Mouse (Mus musculus) mouse embryonic stem cell (cell line): ENCODE results near the gene Pgc.

Source experiments
- in situ Hi-C, 2 experiments: fragments of 300-500 bp; cut with MboI; formaldehyde crosslinking; loops; 1 replicate in 1 of 2; 3 replicates in 1 of 2; pipeline ENCODE4 v1.14.3; 2019 to 2020; ENCODE audit warnings: low sequenced_read_pairs in 2 of 2, low pct_unique_long_range_greater_than_20kb in 1 of 2, mixed read lengths in 1 of 2; ENCODE audit not compliant: unreplicated experiment in 1 of 2

The Pgc gene

GRCm38 (mm10) chr17:47726566-47726965 lies at the start of gene Pgc:
Gene Pgc (plus strand): TSS chr17:47726842.
- in situ Hi-C loops: no loop called here

- in situ Hi-C loops: no loop called here
These were observed 48.4 kb upstream of the Pgc start for GRCm38 (mm10) chr17:47678238-47678637.

GRCm38 (mm10) chr17:47678702-47679101 lies 47.9 kb upstream of the Pgc start:
- in situ Hi-C loops: no loop called here

GRCm38 (mm10) chr17:47682836-47683235 lies 43.8 kb upstream of the Pgc start:
- in situ Hi-C loops: no loop called here

- in situ Hi-C loops: no loop called here
These were observed 39.0 kb upstream of the Pgc start for GRCm38 (mm10) chr17:47687409-47688343.

- in situ Hi-C loops: no loop called here
These were observed 38.4 kb upstream of the Pgc start, which contains the start of gene Tomm6 for GRCm38 (mm10) chr17:47688344-47688607. Gene Tomm6 (minus strand): TSS chr17:47688386.

- in situ Hi-C loops: no loop called here
These were observed 37.8 kb upstream of the Pgc start, which contains the start of gene Frs3 for GRCm38 (mm10) chr17:47688608-47689575. Gene Frs3 (plus strand): TSS chr17:47689030.

- in situ Hi-C loops: no loop called here
These were observed 36.7 kb upstream of the Pgc start for GRCm38 (mm10) chr17:47689894-47690293.

GRCm38 (mm10) chr17:47691650-47692049 lies 35.0 kb upstream of the Pgc start:
- in situ Hi-C loops: no loop called here

GRCm38 (mm10) chr17:47693671-47694441 lies 32.8 kb upstream of the Pgc start:
- in situ Hi-C loops: no loop called here

GRCm38 (mm10) chr17:47694442-47694502 lies 32.4 kb upstream of the Pgc start, which contains the start of gene Gm21981:
Gene Gm21981 (minus strand): TSS chr17:47694455.
- in situ Hi-C loops: no loop called here

- in situ Hi-C loops: no loop called here
These were observed 31.9 kb upstream of the Pgc start, which contains the start of gene Prickle4 for GRCm38 (mm10) chr17:47694503-47695336. Gene Prickle4 (minus strand): TSS chr17:47694736.

- in situ Hi-C loops: no loop called here
These were observed 31.3 kb upstream of the Pgc start for GRCm38 (mm10) chr17:47695337-47695710.

GRCm38 (mm10) chr17:47698156-47698555 lies 28.5 kb upstream of the Pgc start:
- in situ Hi-C loops: no loop called here

GRCm38 (mm10) chr17:47699055-47699454 lies 27.6 kb upstream of the Pgc start:
- in situ Hi-C loops: no loop called here

GRCm38 (mm10) chr17:47701793-47702192 lies 24.8 kb upstream of the Pgc start:
- in situ Hi-C loops: no loop called here

GRCm38 (mm10) chr17:47702548-47703345 lies 23.9 kb upstream of the Pgc start:
- in situ Hi-C loops: no loop called here
